Mouse (Mus musculus) urinary bladder, postnatal 14 days (tissue): ENCODE measurements around the gene Anks1b.

ENCODE experiments used
- DNase-seq: peaks from one replicate; pipeline ENCODE4 v3.0.0; 2021; ENCODE audit warnings: low spot score

Anks1b gene

GRCm38 (mm10) chr10:90859665-90860523 is 986.6 kb downstream of the Anks1b start:
- no peak for DNase-seq

DNA sequence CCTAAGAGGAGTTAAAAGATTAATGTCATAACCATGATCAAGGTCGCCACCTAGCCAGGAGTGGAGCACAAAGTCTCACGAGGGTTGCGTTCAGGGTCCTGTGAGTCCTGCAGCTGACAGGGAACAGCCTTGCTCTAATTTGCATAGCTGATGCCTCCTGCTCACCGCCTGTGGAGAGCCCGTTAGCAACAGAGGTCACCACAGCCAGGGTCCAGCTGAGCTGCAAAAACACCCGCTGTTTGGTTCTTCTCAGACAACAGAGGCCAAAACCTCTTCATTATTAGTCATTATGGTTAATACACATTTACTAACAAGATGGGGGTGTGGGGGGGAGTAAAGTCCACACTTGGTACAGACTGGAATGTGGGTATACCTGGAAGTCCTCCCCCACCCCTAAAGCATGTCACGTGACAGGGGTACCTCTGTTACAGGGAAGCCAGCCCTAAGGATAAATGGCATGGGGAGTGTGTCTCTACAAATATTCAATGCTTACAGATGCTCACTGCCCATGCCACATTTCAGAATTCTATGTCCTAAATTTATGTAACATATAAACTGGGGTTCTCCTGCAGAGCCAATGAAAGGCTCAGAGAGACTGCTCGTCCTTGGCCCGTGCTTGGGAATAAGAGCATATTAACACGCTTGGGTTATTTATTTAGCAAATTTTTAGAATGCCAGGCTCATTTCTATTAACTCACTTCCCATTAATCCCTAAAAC is 990.7 kb downstream of the Anks1b start:
- no peak for DNase-seq

- DNase-seq, result no peak
Measured at GRCm38 (mm10) chr10:90864599-90864889, 991.2 kb downstream of the Anks1b start.

- DNase-seq, result no peak
Measured at GRCm38 (mm10) chr10:90873204-90873603, 999.9 kb downstream of the Anks1b start.

DNA sequence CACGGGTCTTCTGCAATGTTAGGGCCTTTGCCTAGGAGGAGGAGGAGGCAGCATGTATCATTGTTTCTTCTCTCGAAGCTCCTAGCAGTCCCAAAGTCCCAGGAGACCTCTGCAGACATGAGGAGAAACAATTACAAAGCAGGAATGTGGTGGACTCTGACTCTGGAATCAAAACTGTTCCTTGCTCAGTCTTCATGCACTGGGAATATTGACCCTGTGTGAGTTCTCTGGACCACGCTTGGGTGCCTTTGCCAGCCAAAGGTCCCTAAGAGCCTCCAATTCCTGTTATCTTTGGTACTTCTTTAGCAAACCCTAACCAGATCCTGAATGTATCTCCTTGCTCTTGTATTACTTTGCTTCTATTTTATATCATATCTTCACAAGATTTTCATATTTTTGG is 1000.9 kb downstream of the Anks1b start:
- no peak for DNase-seq

GRCm38 (mm10) chr10:90880854-90881560 is 1007.7 kb downstream of the Anks1b start:
- no peak for DNase-seq

GRCm38 (mm10) chr10:90889566-90889965 is 1016.3 kb downstream of the Anks1b start:
- DNase-seq, result no peak

- no peak for DNase-seq
Measured at GRCm38 (mm10) chr10:90892728-90893127, 1019.4 kb downstream of the Anks1b start.

GRCm38 (mm10) chr10:90897894-90898293 is 1024.6 kb downstream of the Anks1b start:
- DNase-seq, result no peak

GRCm38 (mm10) chr10:90904185-90904584 is 1030.9 kb downstream of the Anks1b start:
- no peak for DNase-seq

DNA sequence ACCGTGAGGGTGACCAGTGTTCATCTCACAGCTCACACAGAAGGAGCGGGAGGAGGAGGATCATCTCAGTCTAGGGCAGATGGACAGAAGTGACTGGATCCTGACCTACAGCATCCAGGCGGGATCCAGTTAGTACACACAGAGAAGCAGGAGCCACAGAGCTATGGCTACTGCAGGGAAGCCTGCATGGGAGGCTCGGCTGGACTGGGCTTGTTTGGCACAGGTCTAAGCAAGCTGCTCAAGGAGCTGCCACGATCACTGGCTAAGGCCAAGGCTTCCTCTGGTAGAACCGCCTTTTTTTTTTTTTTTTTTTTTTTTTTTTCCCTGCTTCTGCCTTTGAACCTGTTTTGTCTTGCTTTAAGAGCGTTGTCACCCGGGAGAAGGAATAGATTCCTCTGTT is 1034.1 kb downstream of the Anks1b start:
- peak; percentile 12 for DNase-seq

DNA sequence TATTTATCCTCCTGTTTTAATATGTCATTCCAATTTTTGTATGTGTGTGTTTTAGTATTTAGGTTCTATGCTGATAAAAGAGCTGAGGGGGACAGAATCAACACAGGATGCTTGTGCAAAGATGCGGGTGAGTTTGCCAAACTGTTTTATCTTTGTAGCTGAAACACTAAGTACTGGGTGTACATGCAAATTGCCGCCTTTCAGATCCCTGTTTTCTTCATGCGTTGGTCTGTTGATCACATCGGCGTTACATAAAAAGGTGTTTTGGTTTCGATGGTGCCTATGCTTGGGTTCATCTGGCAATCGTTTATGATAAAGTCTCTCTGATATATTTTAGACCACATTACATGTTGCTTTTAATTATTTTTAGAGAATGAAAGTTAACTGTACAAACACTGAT is 1050.2 kb downstream of the Anks1b start:
- no peak for DNase-seq

GRCm38 (mm10) chr10:90933088-90933487 is 1059.8 kb downstream of the Anks1b start:
- no peak for DNase-seq

DNA sequence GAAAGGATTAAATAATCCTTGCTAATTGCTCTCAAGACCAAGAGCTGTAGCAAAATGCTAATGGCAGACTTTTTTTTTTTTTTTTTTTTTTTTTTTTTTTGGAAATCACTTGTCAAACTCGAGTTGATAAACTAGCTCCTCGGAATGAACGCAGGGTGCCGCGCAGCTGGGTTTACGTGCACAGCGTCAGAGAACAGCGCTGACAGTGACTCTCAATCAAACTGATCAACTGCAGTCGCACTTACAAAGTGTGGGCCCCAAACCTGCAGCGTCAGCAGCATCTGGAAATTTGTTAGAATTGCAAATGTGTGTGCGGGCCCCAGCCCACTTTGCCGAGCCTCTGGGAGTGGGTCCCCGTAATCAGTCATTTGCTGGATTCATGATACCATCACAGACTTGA is 1061.4 kb downstream of the Anks1b start:
- no peak for DNase-seq

DNA sequence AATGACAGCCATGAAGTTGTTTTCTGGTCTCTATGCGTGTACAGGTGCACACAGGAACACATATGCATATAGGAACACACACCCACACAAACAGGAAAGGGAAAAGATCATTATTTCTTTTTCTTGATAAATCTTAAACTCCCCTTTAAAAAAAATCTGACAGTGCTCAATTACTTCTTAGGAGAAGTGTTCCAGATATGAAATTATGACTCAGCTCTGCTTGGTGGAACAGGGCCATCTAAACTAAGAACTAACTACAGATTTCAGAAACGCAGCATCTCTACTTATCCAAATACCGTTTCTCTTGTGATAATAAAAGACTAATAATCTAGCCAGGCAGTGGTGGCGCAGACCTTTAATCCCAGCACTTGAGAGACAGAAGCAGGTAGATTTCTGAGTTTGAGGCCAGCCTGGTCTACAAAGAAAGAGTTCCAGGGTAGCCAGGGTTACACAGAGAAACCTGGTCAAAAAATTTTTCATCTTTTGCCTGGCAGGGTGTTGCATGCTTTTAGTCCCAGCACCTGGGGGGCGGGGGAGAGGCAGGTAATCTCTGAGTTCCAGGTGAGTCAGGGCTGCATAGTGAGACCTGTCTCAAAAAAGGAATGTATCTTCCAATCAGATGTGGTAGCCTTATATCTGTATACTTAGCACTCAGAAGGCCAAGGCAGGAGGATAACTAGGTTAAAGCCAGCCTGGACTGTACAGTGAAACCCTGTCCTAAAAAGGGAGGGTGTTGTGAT is 1064.6 kb downstream of the Anks1b start:
- no peak for DNase-seq

- DNase-seq, result no peak
Measured at GRCm38 (mm10) chr10:90940521-90941520, 1067.5 kb downstream of the Anks1b start.

DNA sequence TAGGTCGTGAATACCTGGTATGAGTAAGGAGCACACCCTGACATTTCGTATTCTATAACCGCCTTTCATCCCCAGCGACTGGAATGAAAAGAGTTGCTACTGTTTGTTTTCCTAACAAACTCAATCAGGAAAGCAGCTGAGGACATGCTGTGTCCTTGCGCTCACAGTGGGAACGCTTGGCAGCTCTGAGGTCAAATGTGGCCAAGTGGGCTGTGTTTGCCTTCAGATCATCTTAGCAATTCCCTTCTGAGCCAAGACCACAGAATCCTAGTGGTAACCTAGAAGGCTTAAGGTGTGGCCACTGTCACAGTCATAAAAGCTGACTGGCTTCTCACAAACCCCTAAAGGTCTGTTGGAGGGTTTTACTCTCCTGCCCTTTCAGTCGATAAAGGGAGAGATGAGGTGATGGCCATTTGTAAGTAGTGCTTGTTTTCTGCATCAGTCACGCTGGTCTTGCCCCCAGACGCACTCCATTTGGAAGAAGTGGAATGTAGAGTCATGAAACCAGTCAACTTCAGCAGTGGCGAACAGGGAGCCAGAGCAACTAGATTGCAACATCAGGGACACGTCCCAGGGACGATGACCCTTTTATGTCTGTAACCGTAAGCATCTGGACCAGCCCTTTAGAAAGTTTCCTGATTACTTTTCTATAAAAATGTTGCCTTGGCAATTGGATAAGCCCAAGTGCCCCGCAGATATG is 1068.8 kb downstream of the Anks1b start:
- DNase-seq, result no peak

GRCm38 (mm10) chr10:90947043-90947442 is 1073.7 kb downstream of the Anks1b start:
- DNase-seq, result no peak

- no peak for DNase-seq
Measured at GRCm38 (mm10) chr10:90947608-90948373, 1074.5 kb downstream of the Anks1b start.
